Mouse (Mus musculus): ENCODE data around the gene Rad23b. TPM values are rescaled to one million over a fixed set of nuclear protein-coding genes. Genes with fewer than 3 reads are reported as not detected.

The Rad23b gene
- polyA plus RNA-seq, 1 experiment from 2014 or later = 36.6 TPM

DNA sequence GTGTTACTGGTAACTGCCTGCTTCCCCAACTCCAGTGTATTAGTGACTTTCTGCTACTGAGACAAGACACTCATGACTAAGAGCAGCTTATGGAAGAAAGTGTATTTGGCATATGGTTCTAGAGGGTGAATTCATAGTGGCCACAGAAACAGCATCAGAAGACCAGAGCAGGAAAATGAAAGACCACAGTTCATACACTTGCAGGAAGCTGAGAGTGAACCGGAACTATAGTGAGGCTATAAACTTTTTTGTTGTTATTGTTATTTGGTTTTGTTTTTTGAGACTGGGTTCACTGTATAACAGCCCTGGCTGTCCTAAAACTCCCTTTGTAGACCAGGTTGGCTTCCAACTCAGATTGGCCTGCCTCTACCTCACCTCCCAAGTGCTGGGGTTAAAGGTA is 6.0 kb downstream of the Rad23b start:
- H3K9ac ChIP-seq = no peak overlapping the region
- no peak overlapping the region for H3K4me3 ChIP-seq (replicated peaks)
- H3K27ac ChIP-seq (replicated peaks) = no peak overlapping the region
- peaks cover 41% of the 10 kb centered on the region for H3K4me1 ChIP-seq (replicated peaks)
- WGBS (ENCODE audit: insufficient replicate concordance) = 63% methylated on average over 1 of the region's 1 CpGs
- no peak overlapping the region for H3K4me2 ChIP-seq
- peaks cover 18% of the 10 kb centered on the region for H3K36me3 ChIP-seq (replicated peaks)
- no peaks in the 10 kb centered on the region for H3K27me3 ChIP-seq
- no peaks in the 10 kb centered on the region for H3K9me3 ChIP-seq (replicated peaks)
- no peak for ATAC-seq (ENCODE audit: insufficient read depth)

GRCm38 (mm10) chr4:55356726-55357125 is 6.9 kb downstream of the Rad23b start:
- H3K27me3 ChIP-seq = no peaks in the 10 kb centered on the region
- 69% methylated on average over 3 of the region's 3 CpGs for WGBS (ENCODE audit: insufficient replicate concordance)

DNA sequence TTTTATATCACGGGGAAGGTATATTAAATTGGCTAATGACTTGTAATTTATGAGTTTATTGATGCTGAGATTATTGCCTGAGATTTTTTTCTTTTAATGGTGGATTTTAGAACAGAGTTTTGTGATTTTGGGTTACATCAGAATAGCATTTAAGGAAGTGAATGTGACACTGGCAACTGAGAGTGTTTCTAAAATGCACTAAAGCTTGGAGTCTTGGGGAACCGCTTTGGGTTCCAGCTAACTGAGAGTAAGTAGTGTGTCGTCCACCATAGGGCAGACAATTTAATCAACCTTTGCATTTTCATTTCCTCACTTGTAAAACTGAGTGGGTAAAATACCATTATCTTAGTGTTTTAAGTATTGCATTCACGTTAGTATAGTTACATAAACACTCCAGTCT is 14.0 kb downstream of the Rad23b start:
- Histone ChIP-seq H3K9ac (no peak overlapping the region), H3K9me3 (replicated peaks) (no peaks in the 10 kb centered on the region), H3K4me3 (replicated peaks) (no peak overlapping the region), H3K4me2 (no peak overlapping the region), H3K27ac (replicated peaks) (no peak overlapping the region), H3K36me3 (replicated peaks) (peaks cover 30% of the 10 kb centered on the region), H3K27me3 (no peaks in the 10 kb centered on the region), H3K4me1 (replicated peaks) (0 out of 2 replicates have a peak, but pooled peaks cover 2% of the 10 kb centered on the region)
- no peak for ATAC-seq (ENCODE audit: insufficient read depth)
- 79% methylated on average over 4 of the region's 4 CpGs for WGBS (ENCODE audit: insufficient replicate concordance)

More at GRCm38 (mm10) chr4:55356726-55357125, 6.9 kb downstream of the Rad23b start:
- no peak overlapping the region for H3K4me3 ChIP-seq (replicated peaks)
- peaks cover 21% of the 10 kb centered on the region for H3K36me3 ChIP-seq (replicated peaks)
- ATAC-seq (ENCODE audit: insufficient read depth) = no peak
- peaks cover 39% of the 10 kb centered on the region for H3K4me1 ChIP-seq (replicated peaks)
- no peak overlapping the region for H3K4me2 ChIP-seq
- H3K9me3 ChIP-seq (replicated peaks) = no peaks in the 10 kb centered on the region
- H3K27ac ChIP-seq (replicated peaks) = no peak overlapping the region
- H3K9ac ChIP-seq = no peak overlapping the region

DNA sequence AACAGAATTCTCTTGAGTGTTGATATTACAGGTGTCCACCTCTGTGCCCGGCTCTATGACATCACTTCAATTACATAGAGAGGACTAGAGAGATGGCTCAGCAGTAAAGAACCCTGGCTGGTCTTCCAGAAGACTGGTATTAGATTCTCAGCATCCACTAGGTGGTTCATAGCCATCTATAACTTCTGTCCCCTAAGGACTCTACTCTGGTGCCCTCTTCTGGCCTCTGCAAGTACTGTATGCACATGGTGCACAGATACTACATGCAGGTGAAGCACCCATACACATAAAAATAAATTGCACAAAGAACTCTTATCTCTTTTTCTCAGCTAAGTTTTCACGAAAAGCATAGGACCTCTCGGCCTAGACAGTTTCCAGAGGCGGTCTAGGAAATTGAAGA is 14.5 kb downstream of the Rad23b start:
- H3K4me1 ChIP-seq (replicated peaks) = 0 out of 2 replicates have a peak, but pooled peaks cover 2% of the 10 kb centered on the region
- no peak for ATAC-seq (ENCODE audit: insufficient read depth)
- H3K9ac ChIP-seq = no peak overlapping the region
- WGBS (ENCODE audit: insufficient replicate concordance) = 72% methylated on average over 4 of the region's 4 CpGs
- peaks cover 29% of the 10 kb centered on the region for H3K36me3 ChIP-seq (replicated peaks)
- no peak overlapping the region for H3K4me2 ChIP-seq
- H3K27me3 ChIP-seq = no peaks in the 10 kb centered on the region
- H3K4me3 ChIP-seq (replicated peaks) = no peak overlapping the region
- H3K9me3 ChIP-seq (replicated peaks) = no peaks in the 10 kb centered on the region
- H3K27ac ChIP-seq (replicated peaks) = no peak overlapping the region

DNA sequence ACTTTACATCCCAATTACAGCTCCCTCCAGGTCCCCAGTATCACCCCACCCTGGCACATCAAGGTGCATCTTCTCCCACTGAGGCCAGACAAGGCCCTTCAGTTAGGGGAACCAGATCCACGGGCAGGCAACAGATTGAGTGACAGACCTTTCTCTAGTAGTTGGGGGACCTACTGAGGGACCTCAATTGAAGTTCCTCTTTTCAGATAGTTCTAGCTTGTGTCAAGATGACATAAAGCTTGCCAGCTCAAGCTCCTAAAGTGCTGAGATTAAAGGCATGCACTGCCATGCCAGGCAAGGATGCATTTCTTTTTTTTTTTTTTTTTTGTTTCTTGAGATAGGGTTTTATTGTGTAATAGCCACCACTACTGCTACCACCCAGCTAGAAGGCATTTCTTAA is 16.2 kb downstream of the Rad23b start:
- Histone ChIP-seq H3K27ac (replicated peaks) (no peak overlapping the region), H3K27me3 (no peaks in the 10 kb centered on the region), H3K4me1 (replicated peaks) (0 out of 2 replicates have a peak, but pooled peaks cover 2% of the 10 kb centered on the region), H3K4me2 (no peak overlapping the region), H3K36me3 (replicated peaks) (peaks cover 29% of the 10 kb centered on the region), H3K9me3 (replicated peaks) (no peaks in the 10 kb centered on the region), H3K9ac (no peak overlapping the region), H3K4me3 (replicated peaks) (no peak overlapping the region)
- 30% methylated on average over 1 of the region's 1 CpGs for WGBS (ENCODE audit: insufficient replicate concordance)
- no peak for ATAC-seq (ENCODE audit: insufficient read depth)

DNA sequence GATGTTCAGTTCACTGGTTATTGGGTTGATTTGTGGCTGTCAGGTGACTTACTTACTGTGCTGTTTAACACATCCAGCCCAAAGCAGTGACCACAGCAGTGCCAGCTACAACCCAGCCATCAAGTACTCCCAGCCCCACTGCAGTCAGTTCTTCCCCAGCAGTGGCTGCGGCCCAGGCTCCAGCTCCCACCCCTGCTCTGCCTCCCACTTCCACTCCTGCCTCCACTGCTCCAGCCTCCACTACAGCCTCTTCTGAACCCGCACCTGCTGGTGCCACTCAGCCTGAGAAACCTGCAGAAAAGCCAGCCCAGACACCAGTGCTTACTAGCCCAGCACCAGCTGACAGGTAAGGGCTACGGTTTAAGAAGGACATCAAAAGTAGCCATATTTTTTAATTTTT is 20.3 kb downstream of the Rad23b start:
- Histone ChIP-seq H3K27me3 (no peaks in the 10 kb centered on the region), H3K9me3 (replicated peaks) (no peaks in the 10 kb centered on the region), H3K4me1 (replicated peaks) (0 out of 2 replicates have a peak, but pooled peaks cover 3% of the 10 kb centered on the region), H3K9ac (no peak overlapping the region), H3K4me3 (replicated peaks) (no peak overlapping the region), H3K4me2 (no peak overlapping the region), H3K36me3 (replicated peaks) (peaks cover 50% of the 10 kb centered on the region), H3K27ac (replicated peaks) (no peak overlapping the region)
- WGBS (ENCODE audit: insufficient replicate concordance) = 87% methylated on average over 3 of the region's 3 CpGs
- ATAC-seq (ENCODE audit: insufficient read depth) = no peak

DNA sequence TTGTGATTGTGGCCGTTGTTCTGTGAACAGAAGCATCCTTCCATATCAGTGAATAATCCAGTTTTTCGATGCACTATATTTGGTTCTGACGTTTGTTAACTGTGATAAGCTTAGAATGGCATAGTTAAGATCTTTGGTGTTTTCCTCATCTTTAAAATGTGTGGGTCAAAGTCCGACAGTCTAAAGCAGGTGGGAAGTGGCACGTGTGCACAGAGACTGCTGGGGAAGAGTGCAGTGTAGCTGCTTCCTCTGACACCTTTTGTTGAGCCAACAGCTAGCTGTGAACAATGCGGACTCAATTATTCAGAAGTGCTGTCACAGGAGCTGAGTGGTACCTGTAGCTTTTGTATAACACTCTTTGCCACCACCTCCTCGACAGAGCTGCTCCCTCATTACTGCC is 21.5 kb downstream of the Rad23b start:
- peaks cover 48% of the 10 kb centered on the region for H3K36me3 ChIP-seq (replicated peaks)
- no peak for ATAC-seq (ENCODE audit: insufficient read depth)

GRCm38 (mm10) chr4:55382350-55382749 is 32.5 kb downstream of the Rad23b start:
- Histone ChIP-seq H3K27ac (replicated peaks) (no peak overlapping the region), H3K4me3 (replicated peaks) (no peak overlapping the region), H3K4me1 (replicated peaks) (no peaks in the 10 kb centered on the region), H3K9me3 (replicated peaks) (no peaks in the 10 kb centered on the region), H3K9ac (no peak overlapping the region), H3K4me2 (no peak overlapping the region), H3K27me3 (no peaks in the 10 kb centered on the region), H3K36me3 (replicated peaks) (peaks cover 94% of the 10 kb centered on the region)
- no peak for ATAC-seq (ENCODE audit: insufficient read depth)
- WGBS (ENCODE audit: insufficient replicate concordance) = 86% methylated on average over 2 of the region's 2 CpGs

More for the DNA sequence above, 21.5 kb downstream of the Rad23b start:
- H3K4me1 ChIP-seq (replicated peaks) = 0 out of 2 replicates have a peak, but pooled peaks cover 3% of the 10 kb centered on the region
- H3K27ac ChIP-seq (replicated peaks) = no peak overlapping the region
- H3K9ac ChIP-seq = no peak overlapping the region
- H3K4me3 ChIP-seq (replicated peaks) = no peak overlapping the region
- H3K4me2 ChIP-seq = no peak overlapping the region
- H3K9me3 ChIP-seq (replicated peaks) = no peaks in the 10 kb centered on the region
- no peaks in the 10 kb centered on the region for H3K27me3 ChIP-seq
- WGBS (ENCODE audit: insufficient replicate concordance) = 67% methylated on average over 7 of the region's 7 CpGs

GRCm38 (mm10) chr4:55386768-55387167 is 36.9 kb downstream of the Rad23b start:
- no peak overlapping the region for H3K27ac ChIP-seq (replicated peaks)
- no peaks in the 10 kb centered on the region for H3K9me3 ChIP-seq (replicated peaks)
- no peaks in the 10 kb centered on the region for H3K4me1 ChIP-seq (replicated peaks)
- 66% methylated on average over 2 of the region's 2 CpGs for WGBS (ENCODE audit: insufficient replicate concordance)
- ATAC-seq (ENCODE audit: insufficient read depth) = no peak
- H3K36me3 ChIP-seq (replicated peaks) = peaks cover 71% of the 10 kb centered on the region
- H3K9ac ChIP-seq = no peak overlapping the region
- H3K4me2 ChIP-seq = no peak overlapping the region
- H3K27me3 ChIP-seq = no peaks in the 10 kb centered on the region
- H3K4me3 ChIP-seq (replicated peaks) = no peak overlapping the region

DNA sequence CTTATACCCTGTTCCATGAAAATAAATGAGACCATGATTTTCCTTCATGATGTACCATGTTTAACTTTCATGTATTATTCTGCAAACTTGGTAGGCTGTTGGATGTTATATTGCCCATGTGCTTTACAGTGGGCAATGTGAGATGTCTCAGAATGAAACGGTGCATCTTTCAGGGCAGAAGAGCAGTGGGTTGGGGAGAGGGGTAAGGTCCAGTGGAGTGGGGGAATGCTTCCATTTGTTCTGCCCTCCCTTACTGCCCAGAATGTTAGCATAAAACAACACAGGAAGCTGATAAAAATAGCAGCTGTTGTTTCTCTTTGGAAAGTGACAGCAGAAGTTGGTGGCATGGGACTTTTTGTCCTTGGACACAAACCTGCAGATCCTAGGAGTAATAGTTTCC is 41.6 kb downstream of the Rad23b start:
- 75% methylated on average over 1 of the region's 1 CpGs for WGBS (ENCODE audit: insufficient replicate concordance)
- Histone ChIP-seq H3K9ac (no peak overlapping the region), H3K4me1 (replicated peaks) (no peaks in the 10 kb centered on the region), H3K27ac (replicated peaks) (no peak overlapping the region), H3K9me3 (replicated peaks) (no peaks in the 10 kb centered on the region), H3K4me2 (no peak overlapping the region), H3K36me3 (replicated peaks) (peaks cover 26% of the 10 kb centered on the region), H3K4me3 (replicated peaks) (no peak overlapping the region), H3K27me3 (no peaks in the 10 kb centered on the region)
- no peak for ATAC-seq (ENCODE audit: insufficient read depth)

GRCm38 (mm10) chr4:55392445-55392844 is 42.6 kb downstream of the Rad23b start:
- Histone ChIP-seq H3K9ac (no peak overlapping the region), H3K27me3 (no peaks in the 10 kb centered on the region), H3K4me3 (replicated peaks) (no peak overlapping the region), H3K27ac (replicated peaks) (no peak overlapping the region), H3K4me2 (no peak overlapping the region), H3K4me1 (replicated peaks) (no peaks in the 10 kb centered on the region), H3K9me3 (replicated peaks) (no peaks in the 10 kb centered on the region), H3K36me3 (replicated peaks) (peaks cover 18% of the 10 kb centered on the region)
- WGBS (ENCODE audit: insufficient replicate concordance) = 84% methylated on average over 7 of the region's 7 CpGs
- no peak for ATAC-seq (ENCODE audit: insufficient read depth)

Data from liver, embryonic 15.5 days (tissue).